ENCODE assay signal across 11 mouse cellular contexts in genomic region chr9:97315421-97316055, GRCm38 (mm10). TPM values are rescaled to one million over a fixed set of nuclear protein-coding genes. Genes with fewer than 3 reads are reported as not detected.
DNase-seq lines count a peak whose midpoint lies in the region; ATAC-seq and TF ChIP-seq lines count a peak whose summit lies in the region.
"Had no signal": no experiment of that assay in that cellular context is flagged by ENCODE, and none has a peak within 500 bp of the region (broad histone marks: within the 10 kb centered on the region; RNA-seq: fewer than 3 reads in every experiment).

No protein-coding gene starts in this region.

- no peak for TF ChIP-seq EP300 in ES-Bruce4 (IDR thresholded peaks at IDR 0.05; ENCODE audit: insufficient read depth, low read depth, low read length)
- TF ChIP-seq EP300 in lung, postnatal 0 days (IDR thresholded peaks at IDR 0.05): no peak

- no peaks in the 10 kb centered on the region for H3K4me1 ChIP-seq in heart, embryonic 11.5 days (ENCODE audit: control insufficient read depth, insufficient read depth, low read length)
- no peaks in the 10 kb centered on the region for H3K4me1 ChIP-seq in ES-Bruce4 (ENCODE audit: control insufficient read depth, insufficient read depth, low read length)
- H3K4me1 ChIP-seq in lung, postnatal 0 days (ENCODE audit: insufficient read depth, low read depth, low read length): no peaks in the 10 kb centered on the region

- H3K4me2 ChIP-seq in heart, embryonic 11.5 days: no peak overlapping the region
- no peak overlapping the region for H3K4me2 ChIP-seq in lung, postnatal 0 days (replicated peaks; ENCODE audit: low read depth, low read length)

- H3K9ac ChIP-seq in heart, embryonic 11.5 days (ENCODE audit: low read depth, low read length): no peak overlapping the region
- no peak overlapping the region for H3K9ac ChIP-seq in ES-Bruce4 (ENCODE audit: low read depth, poor library complexity, severe bottlenecking)
- no peak overlapping the region for H3K9ac ChIP-seq in lung, postnatal 0 days (replicated peaks; ENCODE audit: low read depth)

- no peak overlapping the region for H3K27ac ChIP-seq in heart, embryonic 11.5 days (ENCODE audit: low read depth, low read length)
- no peak overlapping the region for H3K27ac ChIP-seq in ES-Bruce4 (ENCODE audit: insufficient read depth, low read length)
- no peak overlapping the region for H3K27ac ChIP-seq in lung, postnatal 0 days (ENCODE audit: low read length)

- TF ChIP-seq POLR2A in ES-Bruce4 (IDR thresholded peaks at IDR 0.05; ENCODE audit: insufficient read depth, low read length): no peak

- no peak for ATAC-seq in heart, embryonic 11.5 days (replicated peaks; ENCODE audit: insufficient number of reproducible peaks, low FRiP score, low TSS enrichment)
- ATAC-seq in lung, postnatal 0 days: peak; percentile 28

- DNase-seq in heart, postnatal 4 days: peak; percentile 13
- DNase-seq in adrenal gland, postnatal 25 days: peak; percentile 18
- DNase-seq in lung, postnatal 0 days (ENCODE audit: low spot score): peak; percentile 31
- DNase-seq in B cell, adult 2 months: no peak
- no peak for DNase-seq in c-Kit-positive CD71-positive TER-119-positive erythroid progenitor cells, embryonic 14.5 days (ENCODE audit: low spot score)
- no peak for DNase-seq in right cerebral cortex, postnatal 10 days (ENCODE audit: low spot score in 2 of 2)

- no peak overlapping the region for H3K4me3 ChIP-seq in heart, embryonic 11.5 days (ENCODE audit: low read depth, low read length)
- no peak overlapping the region for H3K4me3 ChIP-seq in ES-Bruce4 (ENCODE audit: low read depth, low read length)
- H3K4me3 ChIP-seq in lung, postnatal 0 days (ENCODE audit: low read depth, low read length): no peak overlapping the region

- no peaks in the 10 kb centered on the region for H3K36me3 ChIP-seq in heart, embryonic 11.5 days (ENCODE audit: control insufficient read depth, insufficient read depth, low read length)
- H3K36me3 ChIP-seq in ES-Bruce4 (ENCODE audit: control insufficient read depth, insufficient read depth, low read length, poor library complexity, severe bottlenecking): no peaks in the 10 kb centered on the region
- no peaks in the 10 kb centered on the region for H3K36me3 ChIP-seq in lung, postnatal 0 days (ENCODE audit: insufficient read depth, low read length)

- no peaks in the 10 kb centered on the region for H3K9me3 ChIP-seq in heart, embryonic 11.5 days (replicated peaks; ENCODE audit: control insufficient read depth, low read length)
- no peaks in the 10 kb centered on the region for H3K9me3 ChIP-seq in ES-Bruce4 (replicated peaks; ENCODE audit: control insufficient read depth, insufficient read depth, low read length, poor library complexity, severe bottlenecking)
- no peaks in the 10 kb centered on the region for H3K9me3 ChIP-seq in lung, postnatal 0 days (ENCODE audit: low read length)

- no peaks in the 10 kb centered on the region for H3K27me3 ChIP-seq in heart, embryonic 11.5 days (ENCODE audit: control insufficient read depth, insufficient read depth, low read length)
- H3K27me3 ChIP-seq in ES-Bruce4 (ENCODE audit: control insufficient read depth, insufficient read depth, low read length, poor library complexity, severe bottlenecking): no peaks in the 10 kb centered on the region
- H3K27me3 ChIP-seq in lung, postnatal 0 days (replicated peaks; ENCODE audit: insufficient read depth, low read length): no peaks in the 10 kb centered on the region

- WGBS in heart, embryonic 11.5 days (ENCODE audit: insufficient replicate concordance): 65% methylated on average over 10 of the region's 10 CpGs
- WGBS in lung, postnatal 0 days: 57% methylated on average over 10 of the region's 10 CpGs

- peak; percentile 55 for TF ChIP-seq CTCF in ES-Bruce4 (IDR thresholded peaks at IDR 0.05; ENCODE audit: low read depth, low read length)
- peak; percentile 74 for TF ChIP-seq CTCF in lung, postnatal 0 days (IDR thresholded peaks at IDR 0.05)

RNA-seq across cellular contexts. Expression of gene Trim42, which starts 54.2 kb away (rescaled TPM):
- total RNA-seq in heart, postnatal 4 days (2021): not detected
- not detected in 2 replicates for polyA plus RNA-seq in heart, embryonic 11.5 days (2014; fragmentation: Nextera tagmentation; extraction: Ambion mirVana)
- not detected in 2 replicates for polyA plus RNA-seq in ES-Bruce4 (2011; ENCODE audit: insufficient read depth, insufficient read length, low read depth, missing spikeins)
- total RNA-seq in adrenal gland, postnatal 25 days (2021): not detected in 2 replicates
- polyA plus RNA-seq in lung, postnatal 0 days (2015; fragmentation: Nextera tagmentation; extraction: Ambion mirVana): not detected in 2 replicates
- total RNA-seq: gastrocnemius, postnatal 4 days; left cerebral cortex, postnatal 14 days had no signal
- polyA plus RNA-seq: neural tube, embryonic 11.5 days had no signal

Comparison
In these comparisons a context has a peak if more than half of its experiments do, and no peak if none do; other contexts are left out.
1. DNase-seq: peak in heart, postnatal 4 days (single experiment), adrenal gland, postnatal 25 days (single experiment) and lung, postnatal 0 days (single experiment); none in B cell, adult 2 months (0 of 2), c-Kit-positive CD71-positive TER-119-positive erythroid progenitor cells, embryonic 14.5 days (single experiment) and right cerebral cortex, postnatal 10 days (0 of 2).